Mouse (Mus musculus): ENCODE measurements around the gene Tnp1.

Tnp1 gene

GRCm38 (mm10) chr1:73006847-73007246, 8.9 kb downstream of the Tnp1 start:
- DNase-seq (ENCODE audit: low read depth, low spot score) = no peak

DNA sequence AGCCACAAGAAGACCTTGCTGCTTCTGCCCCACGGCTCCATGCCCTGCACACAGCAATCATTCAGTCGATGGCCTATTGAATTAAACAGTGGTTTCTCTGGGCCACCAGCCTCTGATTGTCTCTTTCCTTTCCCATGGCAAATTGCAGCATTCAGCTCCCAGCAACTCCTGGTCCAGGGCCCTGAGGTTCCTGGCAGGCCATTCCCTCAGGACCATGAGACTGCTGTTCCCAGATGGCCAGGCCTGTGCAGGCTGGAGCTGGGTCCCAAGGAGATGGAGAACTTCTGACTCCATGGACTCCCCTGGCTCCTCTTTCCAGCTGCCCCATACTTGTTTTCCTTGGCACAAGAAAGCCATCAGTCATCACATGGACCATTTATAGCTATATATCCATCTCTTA, 10.8 kb downstream of the Tnp1 start:
- no peak for DNase-seq (ENCODE audit: low read depth, low spot score)

DNA sequence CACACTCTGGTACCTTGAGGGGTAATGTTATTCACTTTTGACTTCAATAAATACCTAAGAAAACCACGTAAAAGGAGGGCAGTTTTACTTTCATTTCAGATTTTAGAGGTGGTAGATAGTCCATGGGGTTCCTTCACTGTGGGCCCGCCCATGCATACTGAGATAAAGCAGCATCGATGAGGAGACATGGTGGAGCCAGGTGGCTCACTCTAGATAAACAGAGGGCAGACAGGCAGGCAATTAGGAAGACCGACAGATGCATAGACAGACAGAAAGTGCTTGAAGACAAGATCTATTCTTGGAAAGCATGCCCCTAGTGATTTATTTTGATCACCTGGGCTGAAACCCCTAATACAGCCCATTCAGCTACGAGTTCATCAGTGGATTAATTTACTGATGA, 13.1 kb downstream of the Tnp1 start:
- DNase-seq (ENCODE audit: low read depth, low spot score) = no peak

DNA sequence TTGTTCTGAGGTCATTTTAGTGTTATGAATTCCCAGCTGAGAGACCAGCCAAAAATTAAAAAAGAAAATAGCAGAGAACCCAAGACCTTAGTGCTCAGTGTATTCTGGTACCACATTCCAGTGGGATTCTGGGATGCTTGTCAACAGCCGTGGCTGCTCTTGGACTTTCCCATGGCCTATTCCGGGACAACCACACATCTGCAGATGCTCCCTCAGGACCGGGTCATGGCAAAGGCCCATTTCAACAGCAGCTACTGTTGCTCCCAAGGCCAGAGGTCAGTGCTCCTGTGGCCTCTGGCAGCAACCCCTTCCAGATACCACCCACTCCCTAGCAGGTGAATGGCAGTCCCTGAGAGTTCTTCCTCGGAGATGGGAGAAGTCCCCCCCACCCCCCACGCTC, 13.7 kb downstream of the Tnp1 start:
- no peak for DNase-seq (ENCODE audit: low read depth, low spot score)

DNA sequence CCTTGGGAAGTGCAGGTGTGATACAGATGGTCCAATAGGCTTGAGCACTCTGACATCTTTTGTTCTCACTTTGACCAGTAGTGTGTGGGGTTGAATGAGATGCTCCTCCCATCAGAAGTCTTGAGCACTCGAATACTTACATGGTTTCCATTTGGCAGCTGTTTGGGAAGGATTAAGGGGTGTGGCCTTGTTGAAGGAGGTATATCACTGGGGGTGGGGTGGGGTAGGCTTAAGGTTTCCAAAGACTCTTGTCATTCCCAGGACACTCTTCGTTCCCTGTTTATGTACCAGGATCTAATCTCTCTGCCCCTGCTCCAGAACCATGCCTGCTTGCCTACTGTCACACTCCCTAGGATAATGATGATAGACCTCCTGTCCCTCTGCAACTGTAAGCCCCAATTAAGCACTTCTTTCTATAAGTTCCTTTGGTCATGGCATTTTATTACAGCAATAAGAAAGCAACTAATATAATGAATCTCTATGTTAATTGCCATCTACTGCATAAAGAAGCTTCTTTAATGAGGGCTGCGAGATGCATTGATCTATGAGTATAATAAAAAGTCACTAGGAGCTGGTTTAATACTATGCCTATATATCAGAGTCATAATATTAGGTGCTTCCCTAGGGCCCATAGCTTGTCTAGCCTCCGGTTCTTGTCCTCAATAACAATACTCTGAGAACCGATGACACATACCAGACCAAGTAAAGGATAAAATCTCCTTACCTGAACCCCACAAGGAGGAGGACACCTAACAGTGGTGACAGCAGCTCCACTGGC, 20.8 kb downstream of the Tnp1 start:
- no peak for DNase-seq (ENCODE audit: low read depth, low spot score)

DNA sequence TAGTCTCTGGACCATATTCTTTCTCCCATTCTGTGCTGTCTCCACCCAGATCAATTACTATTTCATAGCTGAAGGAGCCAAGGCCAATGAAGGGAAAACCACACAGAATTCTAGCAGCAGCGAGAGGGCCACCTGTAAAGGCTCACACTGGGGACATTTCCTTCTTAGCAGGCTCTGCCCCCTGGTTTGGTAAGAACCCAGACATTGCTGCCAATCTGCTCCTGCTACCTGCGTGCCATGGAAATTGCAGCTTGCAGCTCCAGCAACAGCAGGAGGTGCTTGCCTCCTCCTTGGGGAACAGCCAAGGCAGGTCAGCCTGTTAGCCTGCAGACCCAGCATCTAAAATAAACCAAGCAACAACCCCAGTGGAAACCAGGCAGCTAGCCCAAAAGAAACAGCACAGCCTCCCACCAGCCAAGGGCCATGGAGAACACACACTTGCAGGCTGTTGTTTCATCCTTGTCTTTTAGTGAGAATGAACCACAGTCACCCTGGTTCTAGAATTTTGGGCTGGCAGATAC, 22.7 kb downstream of the Tnp1 start:
- no peak for DNase-seq (ENCODE audit: low read depth, low spot score)

DNA sequence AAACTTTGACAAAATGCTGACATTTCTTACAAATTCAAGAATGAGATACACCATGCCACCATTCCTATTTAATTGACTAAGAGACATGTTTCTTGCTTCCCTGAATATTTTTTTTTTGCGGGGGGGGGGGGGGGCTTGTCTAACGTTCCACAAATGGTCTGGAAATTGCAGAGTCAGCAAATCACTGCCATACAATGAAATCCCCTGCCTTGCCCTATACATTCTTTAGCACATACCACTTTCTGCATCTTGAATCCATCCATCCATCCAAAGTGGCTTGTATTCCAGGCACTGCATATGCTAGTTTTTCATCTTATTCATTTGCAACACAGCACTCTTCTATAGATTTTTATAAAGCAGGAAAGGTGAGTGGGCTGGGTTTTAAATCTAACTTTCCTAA, 23.5 kb downstream of the Tnp1 start:
- DNase-seq (ENCODE audit: low read depth, low spot score) = no peak

DNA sequence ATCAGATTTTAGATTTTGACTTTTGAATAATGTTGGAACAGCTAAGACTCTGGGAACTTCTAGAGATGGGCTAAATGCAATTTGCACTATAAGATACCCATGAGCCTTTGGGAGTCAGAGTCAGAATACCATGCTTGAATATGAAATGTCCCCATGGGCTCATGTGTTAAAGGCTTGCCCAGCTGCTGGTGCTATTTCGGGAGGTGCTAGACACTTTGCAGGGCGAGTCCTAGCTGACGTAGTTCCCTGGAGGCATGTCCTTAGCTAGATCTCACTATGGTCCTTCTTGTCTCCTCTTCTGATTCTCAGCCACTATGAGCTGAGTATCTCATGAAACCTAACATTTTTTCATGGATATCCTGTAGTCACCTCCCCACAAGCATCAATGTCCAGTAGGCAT, 26.8 kb downstream of the Tnp1 start:
- DNase-seq (ENCODE audit: low read depth, low spot score) = no peak

GRCm38 (mm10) chr1:72986715-72987114, 29.0 kb downstream of the Tnp1 start:
- no peak for DNase-seq (ENCODE audit: low read depth, low spot score)

- DNase-seq (ENCODE audit: low read depth, low spot score) = no peak
Measured at GRCm38 (mm10) chr1:72978956-72979355, 36.8 kb downstream of the Tnp1 start.

GRCm38 (mm10) chr1:72974226-72974625, 41.5 kb downstream of the Tnp1 start:
- no peak for DNase-seq (ENCODE audit: low read depth, low spot score)

- no peak for DNase-seq (ENCODE audit: low read depth, low spot score)
Measured at GRCm38 (mm10) chr1:72970461-72970860, 45.2 kb downstream of the Tnp1 start.

DNA sequence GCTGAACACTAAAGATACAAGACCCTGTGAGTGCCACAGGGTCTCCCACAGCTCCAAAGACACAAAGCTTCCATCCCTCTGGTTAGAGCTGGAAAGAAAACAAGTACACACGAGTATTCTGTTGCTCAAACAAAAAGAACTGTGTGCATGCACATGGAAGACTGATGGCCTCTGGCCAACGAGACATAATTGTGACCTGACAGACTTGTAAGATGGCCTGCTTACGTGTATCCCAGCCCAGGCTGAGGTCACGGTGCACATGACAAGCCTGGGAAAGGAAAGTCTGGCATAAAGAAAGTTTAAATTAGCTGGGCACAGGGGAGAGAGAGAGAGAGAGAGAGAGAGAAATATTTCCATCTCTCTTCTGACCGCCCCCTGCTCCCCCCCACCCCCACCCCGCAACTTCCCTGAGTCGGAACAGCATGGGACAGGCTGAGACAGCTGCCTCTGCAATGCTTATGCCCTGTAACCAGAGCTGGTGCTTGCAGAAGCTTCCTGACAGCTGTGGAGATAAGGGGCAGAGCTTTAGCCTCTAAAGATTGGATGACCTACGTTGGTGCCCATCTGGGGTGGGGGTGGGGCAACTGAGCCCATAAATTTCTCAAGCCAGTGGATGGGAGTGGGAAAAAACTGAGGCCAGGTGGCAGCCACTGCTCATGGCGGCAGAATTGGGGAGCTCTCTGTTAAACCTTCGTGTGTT, 46.4 kb downstream of the Tnp1 start:
- peak; percentile 28 for DNase-seq (ENCODE audit: low read depth, low spot score)

GRCm38 (mm10) chr1:72966423-72966822, 49.3 kb downstream of the Tnp1 start:
- no peak for DNase-seq (ENCODE audit: low read depth, low spot score)

All from retina, postnatal 7 days (tissue).